ENCODE assay signal across 14 mouse cellular contexts in genomic region chr9:61479626-61480025, GRCm38 (mm10).
DNase-seq lines count a peak whose midpoint lies in the region; ATAC-seq and TF ChIP-seq lines count a peak whose summit lies in the region.
"Had no signal": no experiment of that assay in that cellular context is flagged by ENCODE, and none has a peak within 500 bp of the region (broad histone marks: within the 10 kb centered on the region; RNA-seq: fewer than 3 reads in every experiment).

No protein-coding gene starts in this region.

- whole genome bisulfite sequencing in hindbrain, embryonic 12.5 days = 37% methylated on average over 6 of the region's 6 CpGs
- WGBS in hindbrain, embryonic 13.5 days = 42% methylated on average over 6 of the region's 6 CpGs
- WGBS in cerebellum, adult 2 months = 11% methylated on average over 6 of the region's 6 CpGs

- no peak overlapping the region for H3K27ac ChIP-seq in hindbrain, embryonic 12.5 days
- H3K27ac ChIP-seq in hindbrain, embryonic 13.5 days = no peak overlapping the region
- H3K27ac ChIP-seq in ES-Bruce4 (ENCODE audit: insufficient read depth, low read length) = no peak overlapping the region
- H3K27ac ChIP-seq in cerebellum, adult 2 months (ENCODE audit: insufficient read depth, low read length) = no peak overlapping the region
- H3K27ac ChIP-seq: embryonic facial prominence, embryonic 15.5 days; liver, embryonic 12.5 days had no signal

- no peak for TF ChIP-seq CTCF in ES-Bruce4 (IDR thresholded peaks at IDR 0.05; ENCODE audit: low read depth, low read length)
- TF ChIP-seq CTCF in cerebellum, adult 2 months (IDR thresholded peaks at IDR 0.05; ENCODE audit: borderline replicate concordance, insufficient read depth, low read depth, low read length) = no peak

- peak; percentile 55 to 77 for DNase-seq in cerebellum, adult 2 months
- no peak for DNase-seq in thymus, postnatal 10 days (ENCODE audit: low spot score in 2 of 2)
- DNase-seq in urinary bladder, adult 18-20 months (ENCODE audit: low spot score in 2 of 2) = no peak
- DNase-seq: kidney, postnatal 36 days; retina, postnatal 1 day; thymus, adult 2 months had no signal

- H3K9ac ChIP-seq in hindbrain, embryonic 12.5 days = 0 out of 2 replicates have a peak overlapping the region, but pooled peaks have one; percentile 23
- no peak overlapping the region for H3K9ac ChIP-seq in hindbrain, embryonic 13.5 days
- no peak overlapping the region for H3K9ac ChIP-seq in ES-Bruce4 (ENCODE audit: low read depth, poor library complexity, severe bottlenecking)
- H3K9ac ChIP-seq: embryonic facial prominence, embryonic 15.5 days; liver, embryonic 12.5 days had no signal

- no peaks in the 10 kb centered on the region for H3K79me2 ChIP-seq in myocyte (ENCODE audit: control insufficient read depth, insufficient read depth)

- no peaks in the 10 kb centered on the region for H3K9me3 ChIP-seq in hindbrain, embryonic 12.5 days (replicated peaks)
- H3K9me3 ChIP-seq in hindbrain, embryonic 13.5 days = no peaks in the 10 kb centered on the region
- no peaks in the 10 kb centered on the region for H3K9me3 ChIP-seq in ES-Bruce4 (replicated peaks; ENCODE audit: control insufficient read depth, insufficient read depth, low read length, poor library complexity, severe bottlenecking)
- H3K9me3 ChIP-seq: embryonic facial prominence, embryonic 15.5 days; liver, embryonic 12.5 days had no signal

- H3K4me1 ChIP-seq in hindbrain, embryonic 12.5 days = peaks cover 14% of the 10 kb centered on the region
- H3K4me1 ChIP-seq in hindbrain, embryonic 13.5 days (replicated peaks) = peaks cover 16% of the 10 kb centered on the region
- peaks cover 2% of the 10 kb centered on the region for H3K4me1 ChIP-seq in ES-Bruce4 (ENCODE audit: control insufficient read depth, insufficient read depth, low read length)
- H3K4me1 ChIP-seq in cerebellum, adult 2 months (ENCODE audit: control insufficient read depth, insufficient read depth, low read length) = peaks cover 5% of the 10 kb centered on the region
- H3K4me1 ChIP-seq: embryonic facial prominence, embryonic 15.5 days; liver, embryonic 12.5 days had no signal

- no peak for ATAC-seq in hindbrain, embryonic 12.5 days (ENCODE audit: low FRiP score)
- ATAC-seq in hindbrain, embryonic 13.5 days (ENCODE audit: low FRiP score) = no peak
- ATAC-seq: activated CD4-positive, CD25-positive, alpha-beta regulatory T cell, adult 4 months; forebrain, embryonic 16.5 days; liver, embryonic 12.5 days had no signal

- no peak overlapping the region for H3ac ChIP-seq in myocyte (ENCODE audit: control insufficient read depth, insufficient read length)

- peak; percentile 28; the same call in 1 of the 2 replicates for TF ChIP-seq EP300 in ES-Bruce4 (IDR thresholded peaks at IDR 0.05; ENCODE audit: insufficient read depth, low read depth, low read length)

- no peaks in the 10 kb centered on the region for H3K36me3 ChIP-seq in hindbrain, embryonic 12.5 days
- no peaks in the 10 kb centered on the region for H3K36me3 ChIP-seq in hindbrain, embryonic 13.5 days
- H3K36me3 ChIP-seq in ES-Bruce4 (ENCODE audit: control insufficient read depth, insufficient read depth, low read length, poor library complexity, severe bottlenecking) (no peaks in the 10 kb centered on the region), myocyte (ENCODE audit: control insufficient read depth, insufficient read depth) (no peaks in the 10 kb centered on the region)
- H3K36me3 ChIP-seq: embryonic facial prominence, embryonic 15.5 days; liver, embryonic 12.5 days had no signal

- peaks cover 19% of the 10 kb centered on the region; the same call in 1 of the 2 replicates for H3K27me3 ChIP-seq in hindbrain, embryonic 12.5 days
- peaks cover 31% of the 10 kb centered on the region for H3K27me3 ChIP-seq in hindbrain, embryonic 13.5 days
- H3K27me3 ChIP-seq in ES-Bruce4 (ENCODE audit: control insufficient read depth, insufficient read depth, low read length, poor library complexity, severe bottlenecking) = no peaks in the 10 kb centered on the region
- H3K27me3 ChIP-seq in cerebellum, adult 2 months (ENCODE audit: control insufficient read depth, insufficient read depth, low read length) = no peaks in the 10 kb centered on the region
- no peaks in the 10 kb centered on the region for H3K27me3 ChIP-seq in myocyte (ENCODE audit: control insufficient read depth, insufficient read depth, insufficient read length)
- H3K27me3 ChIP-seq: embryonic facial prominence, embryonic 15.5 days had no signal

- H3K4me3 ChIP-seq in hindbrain, embryonic 12.5 days = no peak overlapping the region
- H3K4me3 ChIP-seq in hindbrain, embryonic 13.5 days = no peak overlapping the region
- H3K4me3 ChIP-seq in ES-Bruce4 (ENCODE audit: low read depth, low read length) = no peak overlapping the region
- H3K4me3 ChIP-seq in cerebellum, adult 2 months (replicated peaks; ENCODE audit: insufficient read depth, low read depth, low read length) = no peak overlapping the region
- no peak overlapping the region for H3K4me3 ChIP-seq in myocyte
- H3K4me3 ChIP-seq: embryonic facial prominence, embryonic 15.5 days; liver, embryonic 12.5 days had no signal

- TF ChIP-seq POLR2A in ES-Bruce4 (IDR thresholded peaks at IDR 0.05; ENCODE audit: insufficient read depth, low read length) = no peak
- TF ChIP-seq POLR2A in cerebellum, adult 2 months (IDR thresholded peaks at IDR 0.05; ENCODE audit: borderline replicate concordance, insufficient read depth, low read length) = no peak
- no peak for TF ChIP-seq POLR2A in myocyte (IDR thresholded peaks at IDR 0.05; ENCODE audit: insufficient read length, low read depth)

- H3K4me2 ChIP-seq in hindbrain, embryonic 12.5 days (replicated peaks) = no peak overlapping the region
- no peak overlapping the region for H3K4me2 ChIP-seq in hindbrain, embryonic 13.5 days
- peak overlapping the region; percentile 61 for H3K4me2 ChIP-seq in myocyte (ENCODE audit: low read depth)
- H3K4me2 ChIP-seq: embryonic facial prominence, embryonic 15.5 days; liver, embryonic 12.5 days had no signal

TF ChIP-seq in myocyte, 11 proteins besides CTCF, POLR2A, EP300 and RAD21:
- peak in 1 of 3 experiments; percentile 23 for TF ChIP-seq MYOG (IDR thresholded peaks at IDR 0.05; ENCODE audit: control insufficient read depth in 1 of 3, insufficient read depth in 1 of 3, insufficient read length in 2 of 3, low read depth in 2 of 3)
- no peak for TF ChIP-seq TCF3 (IDR thresholded peaks at IDR 0.05; ENCODE audit: insufficient read length, low read depth)

Comparison
In these comparisons a context has a peak if more than half of its experiments do, and no peak if none do; other contexts are left out.
1. DNase-seq: peak in cerebellum, adult 2 months (2 of 2); none in thymus, postnatal 10 days (0 of 2) and urinary bladder, adult 18-20 months (0 of 2).